Comparison of ENCODE assay signal across 7 mouse cellular contexts in genomic region chr4:41502986-41503412, GRCm38 (mm10). TPM values are rescaled to one million over a fixed set of nuclear protein-coding genes. Genes with fewer than 3 reads are reported as not detected.
DNase-seq lines count a peak whose midpoint lies in the region; ATAC-seq and TF ChIP-seq lines count a peak whose summit lies in the region.

TSS of gene AI464131 (minus strand) at chr4:41503076.

- peak; percentile 40 for TF ChIP-seq CTCF in intestine, postnatal 0 days (IDR thresholded peaks at IDR 0.05; ENCODE audit: low read depth)

- under 1% methylated on average over 18 of the region's 18 CpGs for WGBS in embryonic facial prominence, embryonic 10.5 days
- 2% methylated on average over 17 of the region's 18 CpGs for WGBS in intestine, postnatal 0 days
- WGBS in midbrain, embryonic 11.5 days: 2% methylated on average over 18 of the region's 18 CpGs

- H3K4me2 ChIP-seq in intestine, postnatal 0 days (replicated peaks; ENCODE audit: low read depth): peak within 1 kb of the TSS; percentile 80
- H3K4me2 ChIP-seq in midbrain, embryonic 11.5 days: peak within 1 kb of the TSS; percentile 72

- H3K4me3 ChIP-seq in embryonic facial prominence, embryonic 10.5 days: peak within 1 kb of the TSS; percentile 59
- H3K4me3 ChIP-seq in intestine, postnatal 0 days (ENCODE audit: low read depth, low read length): peak within 1 kb of the TSS; percentile 51
- peak within 1 kb of the TSS; percentile 40 for H3K4me3 ChIP-seq in midbrain, embryonic 11.5 days (ENCODE audit: low read depth, low read length)

- no peaks in the 10 kb centered on the region for H3K36me3 ChIP-seq in embryonic facial prominence, embryonic 10.5 days (replicated peaks)
- H3K36me3 ChIP-seq in intestine, postnatal 0 days (ENCODE audit: control insufficient read depth, insufficient read depth): peaks cover 18% of the 10 kb centered on the region
- no peaks in the 10 kb centered on the region; the same call in 1 of the 2 replicates for H3K36me3 ChIP-seq in midbrain, embryonic 11.5 days (ENCODE audit: control insufficient read depth, insufficient read depth, low read length)

- peak; percentile 94 for ATAC-seq in intestine, postnatal 0 days
- ATAC-seq in midbrain, embryonic 11.5 days (ENCODE audit: low FRiP score): peak; percentile 94

- H3K4me1 ChIP-seq in embryonic facial prominence, embryonic 10.5 days: peaks cover 57% of the 10 kb centered on the region
- peaks cover 8% of the 10 kb centered on the region; the same call in 1 of the 2 replicates for H3K4me1 ChIP-seq in intestine, postnatal 0 days (replicated peaks; ENCODE audit: control insufficient read depth, insufficient read depth, low read length)
- H3K4me1 ChIP-seq in midbrain, embryonic 11.5 days (ENCODE audit: control insufficient read depth, insufficient read depth, low read length): peaks cover 39% of the 10 kb centered on the region

- DNase-seq in adrenal gland, postnatal 10 days: peak; percentile 100
- peak; percentile 99 for DNase-seq in embryonic facial prominence, embryonic 10.5 days (ENCODE audit: low spot score)
- DNase-seq in gonadal fat pad, adult 2 months (ENCODE audit: low read depth): no peak
- DNase-seq in left cerebral cortex, postnatal 36 days (ENCODE audit: low spot score in 2 of 2): peak; percentile 89
- peak; percentile 100 for DNase-seq in midbrain, embryonic 11.5 days (ENCODE audit: low spot score, missing footprints)
- peak; percentile 97 for DNase-seq in skeletal muscle tissue, adult 2 months (ENCODE audit: low read depth, low spot score)

- peak within 1 kb of the TSS; percentile 56 for H3K9ac ChIP-seq in intestine, postnatal 0 days (ENCODE audit: low read depth, low read length)
- H3K9ac ChIP-seq in midbrain, embryonic 11.5 days (ENCODE audit: low read length): peak within 1 kb of the TSS; percentile 65

- H3K9me3 ChIP-seq in embryonic facial prominence, embryonic 10.5 days: peaks cover 3% of the 10 kb centered on the region; the same call in 1 of the 2 replicates
- H3K9me3 ChIP-seq in intestine, postnatal 0 days (ENCODE audit: control insufficient read depth): no peaks in the 10 kb centered on the region
- no peaks in the 10 kb centered on the region for H3K9me3 ChIP-seq in midbrain, embryonic 11.5 days (ENCODE audit: control insufficient read depth, low read length)

- intact Hi-C loops in left cerebral cortex, postnatal 36 days (cut with DNase I): loop anchor here (1.0 kb wide), 1 partner anchor 23 kb away; no protein-coding TSS in a partner anchor

- peak within 1 kb of the TSS; percentile 57 for H3K27ac ChIP-seq in embryonic facial prominence, embryonic 10.5 days (replicated peaks)
- peak within 1 kb of the TSS; percentile 22; the same call in 1 of the 2 replicates for H3K27ac ChIP-seq in intestine, postnatal 0 days (ENCODE audit: low read depth, low read length)
- H3K27ac ChIP-seq in midbrain, embryonic 11.5 days (ENCODE audit: low read depth, low read length): 0 out of 2 replicates have a peak within 1 kb of the TSS, but pooled peaks have one; percentile 14

- H3K27me3 ChIP-seq in embryonic facial prominence, embryonic 10.5 days (replicated peaks; ENCODE audit: low read depth, poor library complexity, severe bottlenecking): peaks cover 75% of the 10 kb centered on the region
- peaks cover 19% of the 10 kb centered on the region for H3K27me3 ChIP-seq in intestine, postnatal 0 days (replicated peaks; ENCODE audit: control insufficient read depth, insufficient read depth, low read length)
- H3K27me3 ChIP-seq in midbrain, embryonic 11.5 days (ENCODE audit: control insufficient read depth, insufficient read depth, low read length): peaks cover 41% of the 10 kb centered on the region

RNA-seq across cellular contexts. Expression of gene AI464131, which starts in this region (rescaled TPM):
- total RNA-seq in adrenal gland, postnatal 10 days (2021): 10 to 100 TPM; 13.3 to 17.4 TPM
- polyA plus RNA-seq in embryonic facial prominence, embryonic 10.5 days (2016; fragmentation: Nextera tagmentation; extraction: Ambion mirVana): 5.7 and 8.9 TPM in 2 replicates
- 16.2 and 17.2 TPM in 2 replicates for polyA plus RNA-seq in gonadal fat pad, adult 2 months (2012; rRNA removed)
- 11.6 and 13.7 TPM in 2 replicates for polyA plus RNA-seq in intestine, postnatal 0 days (2015; fragmentation: Nextera tagmentation; extraction: Ambion mirVana)
- total RNA-seq in left cerebral cortex, postnatal 36 days (2021): 10 to 100 TPM; 31.8 to 32.1 TPM
- polyA plus RNA-seq in midbrain, embryonic 11.5 days (2014; fragmentation: Nextera tagmentation; extraction: Ambion mirVana): 6.9 and 7.6 TPM in 2 replicates
